Mouse (Mus musculus): Measurements from ENCODE around the gene Otol1. TPM values are rescaled to one million over a fixed set of nuclear protein-coding genes. Genes with fewer than 3 reads are reported as not detected.

Gene Otol1
- under 1 TPM in 1 of 2 experiments, not detected in 1; 0.16 TPM for total RNA-seq (2021)

DNA sequence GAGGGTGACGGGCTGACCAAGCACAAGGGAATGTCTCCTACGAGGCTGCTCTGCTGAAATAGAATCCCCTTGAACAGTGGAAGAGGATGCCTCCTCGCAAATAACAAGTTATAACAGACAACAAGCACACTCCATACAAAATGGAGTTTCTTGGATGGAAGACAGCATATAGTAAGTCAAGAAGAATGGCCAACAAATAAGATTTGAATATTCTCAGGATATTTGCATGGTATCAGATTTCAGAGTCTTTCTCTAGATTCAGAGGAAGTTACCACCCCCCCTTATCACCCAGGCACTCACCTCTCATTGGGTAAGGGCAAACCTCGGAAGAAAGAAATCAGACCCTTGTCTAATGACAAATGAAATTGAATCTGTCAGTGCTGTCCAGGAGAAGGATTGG, at the start of gene Otol1:
Gene Otol1 (plus strand): TSS at position 301 of the 400 bp plus-strand sequence.
- intact Hi-C loops (cut with DNase I): no loop called here
- DNase-seq: no peak

DNA sequence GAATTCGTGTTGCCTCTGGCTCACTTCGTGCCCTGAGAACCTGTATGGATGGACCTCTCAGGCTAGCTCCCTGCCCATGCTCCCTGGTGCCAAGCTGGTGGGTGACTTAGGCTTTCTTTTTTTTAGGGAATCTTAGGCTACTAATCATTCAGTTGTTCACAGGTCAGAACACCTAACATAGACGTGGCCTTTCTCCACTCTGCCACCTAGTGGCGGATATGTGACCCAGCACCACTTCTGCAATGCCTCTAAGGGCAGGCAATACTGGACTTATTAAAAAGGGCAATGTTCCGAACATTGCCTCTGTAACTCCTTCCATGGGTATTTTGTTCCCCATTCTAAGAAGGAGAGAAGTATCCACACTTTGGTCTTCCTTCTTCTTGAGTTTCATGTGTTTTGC, 45.2 kb upstream of the Otol1 start:
- DNase-seq: no peak
- intact Hi-C loops (cut with DNase I): no loop called here

GRCm38 (mm10) chr3:69971482-69972097, 35.8 kb upstream of the Otol1 start:
- DNase-seq: no peak
- intact Hi-C loops (cut with DNase I): no loop called here

- intact Hi-C loops (cut with DNase I): no loop called here
- DNase-seq: no peak
Measured at GRCm38 (mm10) chr3:69978092-69978491, 29.3 kb upstream of the Otol1 start.

DNA sequence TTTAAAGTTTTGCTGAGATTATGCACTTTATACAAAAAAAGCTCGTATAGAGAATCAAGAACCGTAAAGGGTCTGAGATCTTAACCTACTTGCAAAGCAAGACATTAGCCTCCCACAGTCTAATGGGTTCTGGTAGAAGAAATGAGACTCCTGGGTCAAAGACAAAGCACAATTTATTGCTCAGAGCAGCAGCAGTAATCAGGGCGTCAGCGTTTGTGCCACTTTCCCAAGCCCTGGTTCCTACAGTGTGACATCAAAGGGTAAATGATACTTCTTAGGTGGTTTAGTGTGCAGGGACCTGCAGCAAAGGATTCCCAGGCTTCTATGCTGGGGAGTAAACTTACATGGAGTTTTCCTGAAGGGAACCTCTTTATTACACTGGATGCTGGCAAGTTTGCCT, 13.6 kb upstream of the Otol1 start:
- intact Hi-C loops (cut with DNase I): no loop called here

GRCm38 (mm10) chr3:70001540-70001939, 5.9 kb upstream of the Otol1 start:
- intact Hi-C loops (cut with DNase I): no loop called here
- peak; percentile 6 for DNase-seq

More for the DNA sequence above, 13.6 kb upstream of the Otol1 start:
- DNase-seq: no peak

GRCm38 (mm10) chr3:70003126-70003764, 4.2 kb upstream of the Otol1 start:
- no peak for DNase-seq
- intact Hi-C loops (cut with DNase I): no loop called here

GRCm38 (mm10) chr3:70003955-70004354, 3.5 kb upstream of the Otol1 start:
- intact Hi-C loops (cut with DNase I): no loop called here
- peak; percentile 35 for DNase-seq

- no peak for DNase-seq
- intact Hi-C loops (cut with DNase I): no loop called here
Measured at GRCm38 (mm10) chr3:70004379-70004778, 3.0 kb upstream of the Otol1 start.

GRCm38 (mm10) chr3:70012641-70013040, 5.2 kb downstream of the Otol1 start:
- intact Hi-C loops (cut with DNase I): no loop called here
- no peak for DNase-seq

- no peak for DNase-seq
- intact Hi-C loops (cut with DNase I): no loop called here
Measured at GRCm38 (mm10) chr3:70026605-70027004, 19.2 kb downstream of the Otol1 start.

- intact Hi-C loops (cut with DNase I): no loop called here
Measured at GRCm38 (mm10) chr3:70029260-70029659, 21.8 kb downstream of the Otol1 start.

GRCm38 (mm10) chr3:70035593-70035992, 28.2 kb downstream of the Otol1 start:
- DNase-seq: peak; percentile 59
- intact Hi-C loops (cut with DNase I): no loop called here

More at GRCm38 (mm10) chr3:70029260-70029659, 21.8 kb downstream of the Otol1 start:
- no peak for DNase-seq

Other genes with a start within 250 kb of the Otol1 start
- gene Sptssb, start 147.7 kb upstream of the Otol1 start, total RNA-seq (2021): 1 to 10 TPM in 1 of 2 experiments, under 1 TPM in 1; 0.30 to 1.6 TPM

All from left cerebral cortex, postnatal 4 days (tissue).